Mouse (Mus musculus) midbrain, embryonic 11.5 days (tissue): ENCODE data around the gene Mief1. TPM values are rescaled to one million over a fixed set of nuclear protein-coding genes. Genes with fewer than 3 reads are reported as not detected.

Source experiments
- ATAC-seq: fragments of 200-750 bp; cut with Nextera tagmentation; 2 replicates; pipeline ENCODE4 v1.8.0; 2017; ENCODE audit warnings: moderate TSS enrichment, moderate library complexity; ENCODE audit not compliant: low FRiP score
- DNase-seq: peaks from one replicate; pipeline ENCODE4 v3.0.0; 2015; ENCODE audit warnings: low spot score; ENCODE audit errors: missing footprints
- H3K27ac ChIP-seq: fragments of 300-500 bp; sonication (generic); 2 replicates; pipeline ENCODE4 v1.5.1; 2014; ENCODE audit warnings: low read depth, low read length
- H3K27me3 ChIP-seq: fragments of 300-500 bp; sonication (generic); 2 replicates; pipeline ENCODE4 v1.6.1; 2014; ENCODE audit warnings: mild to moderate bottlenecking, low read length, moderate library complexity, mixed read lengths; ENCODE audit not compliant: control insufficient read depth, insufficient read depth
- H3K36me3 ChIP-seq: fragments of 300-500 bp; sonication (generic); 2 replicates; pipeline ENCODE4 v1.6.1; 2014; ENCODE audit warnings: mild to moderate bottlenecking, low read length, moderate library complexity, mixed read lengths; ENCODE audit not compliant: control insufficient read depth, insufficient read depth
- H3K4me1 ChIP-seq: fragments of 300-500 bp; sonication (generic); 2 replicates; pipeline ENCODE4 v1.6.1; 2014; ENCODE audit warnings: low read length; ENCODE audit not compliant: control insufficient read depth, insufficient read depth
- H3K4me2 ChIP-seq: fragments of 300-500 bp; sonication (generic); 2 replicates; pipeline ENCODE4 v1.6.1; 2014; ENCODE audit warnings: mild to moderate bottlenecking, moderate library complexity
- H3K4me3 ChIP-seq: fragments of 300-500 bp; sonication (generic); 2 replicates; pipeline ENCODE4 v1.5.1; 2014; ENCODE audit warnings: low read depth, low read length
- H3K9ac ChIP-seq: fragments of 300-500 bp; sonication (generic); 2 replicates; pipeline ENCODE4 v1.6.1; 2014; ENCODE audit warnings: low read length
- H3K9me3 ChIP-seq: fragments of 300-500 bp; sonication (generic); 2 replicates; pipeline ENCODE4 v1.6.1; 2016; ENCODE audit warnings: low read length; ENCODE audit not compliant: control insufficient read depth
- WGBS: fragments of 180-500 bp; shearing (Covaris S2); extraction: QIAGEN DNeasy Blood & Tissue Kit; methylation state at CpG from one replicate; pipeline ENCODE4 v1.1.7; 2014; 5-methylcytosine and 5-hydroxymethylcytosine counted together
- polyA plus RNA-seq: library from polyadenylated mRNA; unstranded; fragments of >200 nt; fragmentation: Nextera tagmentation; extraction: Ambion mirVana; gene quantifications from 2 replicates; pipeline ENCODE4 v1.2.1, GENCODE M21; 2014

Gene Mief1
- 35.5 and 40.8 TPM in 2 replicates for polyA plus RNA-seq

- Histone ChIP-seq H3K9ac (peak within 1 kb of the TSS; percentile 87), H3K27ac (peak within 1 kb of the TSS; percentile 38), H3K27me3 (no peaks in the 10 kb centered on the region), H3K4me3 (peak within 1 kb of the TSS; percentile 88), H3K4me2 (peak within 1 kb of the TSS; percentile 83), H3K36me3 (peaks cover 13% of the 10 kb centered on the region; the same call in 1 of the 2 replicates), H3K4me1 (peaks cover 7% of the 10 kb centered on the region), H3K9me3 (no peaks in the 10 kb centered on the region)
- ATAC-seq = peak; percentile 98
- peak; percentile 100 for DNase-seq
- WGBS = under 1% methylated on average over 64 of the region's 67 CpGs
These were observed at the start of gene Mief1 for GRCm38 (mm10) chr15:80233733-80234509. Mief1 (plus strand) TSS chr15:80234018.

GRCm38 (mm10) chr15:80188927-80189326, 44.9 kb upstream of the Mief1 start:
- peak; percentile 33 for DNase-seq
- no peaks in the 10 kb centered on the region for H3K27me3 ChIP-seq
- no peak overlapping the region for H3K27ac ChIP-seq
- H3K9ac ChIP-seq = no peak overlapping the region
- ATAC-seq = no peak
- no peaks in the 10 kb centered on the region for H3K9me3 ChIP-seq
- 82% methylated on average over 5 of the region's 5 CpGs for WGBS
- H3K36me3 ChIP-seq = no peaks in the 10 kb centered on the region
- peaks cover 2% of the 10 kb centered on the region; the same call in 1 of the 2 replicates for H3K4me1 ChIP-seq
- H3K4me2 ChIP-seq = no peak overlapping the region
- no peak overlapping the region for H3K4me3 ChIP-seq

GRCm38 (mm10) chr15:80190075-80190474, 43.7 kb upstream of the Mief1 start:
- H3K9ac ChIP-seq = no peak overlapping the region
- H3K4me2 ChIP-seq = no peak overlapping the region
- WGBS = 73% methylated on average over 4 of the region's 4 CpGs
- DNase-seq (peak; percentile 14), ATAC-seq (no peak)
- H3K27me3 ChIP-seq = no peaks in the 10 kb centered on the region
- H3K4me3 ChIP-seq = no peak overlapping the region
- no peaks in the 10 kb centered on the region for H3K9me3 ChIP-seq
- H3K4me1 ChIP-seq = peaks cover 2% of the 10 kb centered on the region; the same call in 1 of the 2 replicates
- no peak overlapping the region for H3K27ac ChIP-seq
- H3K36me3 ChIP-seq = no peaks in the 10 kb centered on the region

- no peak overlapping the region for H3K9ac ChIP-seq
- peak; percentile 10 for DNase-seq
- no peaks in the 10 kb centered on the region for H3K27me3 ChIP-seq
- H3K4me2 ChIP-seq = no peak overlapping the region
- 77% methylated on average over 8 of the region's 8 CpGs for WGBS
- H3K4me3 ChIP-seq = no peak overlapping the region
- H3K36me3 ChIP-seq = no peaks in the 10 kb centered on the region
- H3K27ac ChIP-seq = no peak overlapping the region
- peaks cover 2% of the 10 kb centered on the region; the same call in 1 of the 2 replicates for H3K4me1 ChIP-seq
- ATAC-seq = no peak
- H3K9me3 ChIP-seq = no peaks in the 10 kb centered on the region
These were observed 42.1 kb upstream of the Mief1 start for GRCm38 (mm10) chr15:80191585-80192245.

GRCm38 (mm10) chr15:80192246-80192585, 41.6 kb upstream of the Mief1 start:
- WGBS = 86% methylated on average over 6 of the region's 6 CpGs
- Histone ChIP-seq H3K27me3 (no peaks in the 10 kb centered on the region), H3K36me3 (no peaks in the 10 kb centered on the region), H3K9ac (no peak overlapping the region), H3K4me2 (no peak overlapping the region), H3K27ac (no peak overlapping the region), H3K4me1 (peaks cover 2% of the 10 kb centered on the region; the same call in 1 of the 2 replicates), H3K4me3 (no peak overlapping the region), H3K9me3 (no peaks in the 10 kb centered on the region)
- no peak for ATAC-seq
- DNase-seq = no peak

- Histone ChIP-seq H3K4me2 (no peak overlapping the region), H3K27me3 (no peaks in the 10 kb centered on the region), H3K36me3 (no peaks in the 10 kb centered on the region), H3K4me3 (no peak overlapping the region), H3K9me3 (no peaks in the 10 kb centered on the region), H3K9ac (no peak overlapping the region), H3K4me1 (peaks cover 2% of the 10 kb centered on the region; the same call in 1 of the 2 replicates), H3K27ac (no peak overlapping the region)
- WGBS = 89% methylated on average over 7 of the region's 7 CpGs
- DNase-seq = peak; percentile 44
- no peak for ATAC-seq
These were observed 41.0 kb upstream of the Mief1 start for GRCm38 (mm10) chr15:80192847-80193246.

- H3K4me1 ChIP-seq = no peaks in the 10 kb centered on the region
- ATAC-seq (no peak), DNase-seq (no peak)
- no peaks in the 10 kb centered on the region for H3K27me3 ChIP-seq
- no peak overlapping the region for H3K9ac ChIP-seq
- 68% methylated on average over 2 of the region's 2 CpGs for WGBS
- no peak overlapping the region for H3K27ac ChIP-seq
- no peak overlapping the region for H3K4me2 ChIP-seq
- no peaks in the 10 kb centered on the region for H3K36me3 ChIP-seq
- no peaks in the 10 kb centered on the region for H3K9me3 ChIP-seq
- H3K4me3 ChIP-seq = no peak overlapping the region
These were observed 34.3 kb upstream of the Mief1 start for GRCm38 (mm10) chr15:80199556-80199955.

GRCm38 (mm10) chr15:80202111-80202775, 31.6 kb upstream of the Mief1 start:
- ATAC-seq = no peak
- no peak overlapping the region for H3K9ac ChIP-seq
- DNase-seq = peak; percentile 10
- H3K36me3 ChIP-seq = no peaks in the 10 kb centered on the region
- no peak overlapping the region for H3K27ac ChIP-seq
- H3K9me3 ChIP-seq = no peaks in the 10 kb centered on the region
- no peak overlapping the region for H3K4me3 ChIP-seq
- H3K4me1 ChIP-seq = no peaks in the 10 kb centered on the region
- no peak overlapping the region for H3K4me2 ChIP-seq
- 86% methylated on average over 6 of the region's 6 CpGs for WGBS
- no peaks in the 10 kb centered on the region for H3K27me3 ChIP-seq

- no peak overlapping the region for H3K9ac ChIP-seq
- no peaks in the 10 kb centered on the region for H3K27me3 ChIP-seq
- no peaks in the 10 kb centered on the region for H3K9me3 ChIP-seq
- DNase-seq (peak; percentile 75), ATAC-seq (no peak)
- H3K36me3 ChIP-seq = no peaks in the 10 kb centered on the region
- no peak overlapping the region for H3K4me3 ChIP-seq
- H3K4me2 ChIP-seq = no peak overlapping the region
- H3K4me1 ChIP-seq = peaks cover 1% of the 10 kb centered on the region; the same call in 1 of the 2 replicates
- 42% methylated on average over 4 of the region's 4 CpGs for WGBS
- no peak overlapping the region for H3K27ac ChIP-seq
These were observed 30.4 kb upstream of the Mief1 start for GRCm38 (mm10) chr15:80203406-80203805.
